Mouse (Mus musculus) embryonic facial prominence, embryonic 11.5 days (tissue): ENCODE data around the gene Ecd. TPM values are rescaled to one million over a fixed set of nuclear protein-coding genes. Genes with fewer than 3 reads are reported as not detected.

Source experiments
- ATAC-seq: fragments of 200-750 bp; cut with Nextera tagmentation; replicated peaks from 2 replicates; pipeline ENCODE4 v1.8.0; 2017; ENCODE audit warnings: low read depth; ENCODE audit not compliant: insufficient number of reproducible peaks, low FRiP score, low TSS enrichment
- DNase-seq: peaks from one replicate; pipeline ENCODE4 v3.0.0-alpha.2; 2015; ENCODE audit warnings: low spot score
- H3K27ac ChIP-seq: fragments of 300-500 bp; sonication (generic); replicated peaks from 2 replicates; pipeline ENCODE4 v1.5.1; 2014; ENCODE audit warnings: mild to moderate bottlenecking, low read depth, low read length, control low read depth
- H3K27me3 ChIP-seq: fragments of 300-500 bp; sonication (generic); 2 replicates; pipeline ENCODE4 v1.6.1; 2014; ENCODE audit warnings: mild to moderate bottlenecking, low read length, moderate library complexity, mixed read lengths; ENCODE audit not compliant: control insufficient read depth, insufficient read depth
- H3K36me3 ChIP-seq: fragments of 300-500 bp; sonication (generic); replicated peaks from 2 replicates; pipeline ENCODE4 v1.6.1; 2014; ENCODE audit warnings: low read depth, mild to moderate bottlenecking, low read length, moderate library complexity, mixed read lengths; ENCODE audit not compliant: control insufficient read depth, insufficient read depth
- H3K4me1 ChIP-seq: fragments of 300-500 bp; sonication (generic); 2 replicates; pipeline ENCODE4 v1.6.1; 2014; ENCODE audit warnings: low read length, mixed read lengths; ENCODE audit not compliant: control insufficient read depth, insufficient read depth
- H3K4me2 ChIP-seq: fragments of 300-500 bp; sonication (generic); 2 replicates; pipeline ENCODE4 v1.6.1; 2014; ENCODE audit warnings: low read depth, mild to moderate bottlenecking, control low read depth, low read length, moderate library complexity
- H3K4me3 ChIP-seq: fragments of 300-500 bp; sonication (generic); 2 replicates; pipeline ENCODE4 v1.5.1; 2014; ENCODE audit warnings: low read depth, low read length, control low read depth
- H3K9ac ChIP-seq: fragments of 300-500 bp; sonication (generic); replicated peaks from 2 replicates; pipeline ENCODE4 v1.6.1; 2014; ENCODE audit warnings: mild to moderate bottlenecking, control low read depth, low read length
- H3K9me3 ChIP-seq: fragments of 300-500 bp; sonication (generic); replicated peaks from 2 replicates; pipeline ENCODE4 v1.6.1; 2016; ENCODE audit warnings: mild to moderate bottlenecking, low read length, inconsistent platforms, mixed read lengths; ENCODE audit not compliant: control insufficient read depth
- WGBS: fragments of 180-500 bp; shearing (Covaris S2); extraction: QIAGEN DNeasy Blood & Tissue Kit; methylation state at CpG from one replicate; pipeline ENCODE4 v1.1.7; 2014; 5-methylcytosine and 5-hydroxymethylcytosine counted together
- polyA plus RNA-seq: library from polyadenylated mRNA; unstranded; fragments of >200 nt; fragmentation: Nextera tagmentation; extraction: Ambion mirVana; gene quantifications from 2 replicates; pipeline ENCODE4 v1.2.1, GENCODE M21; 2014

The Ecd gene
- polyA plus RNA-seq, 1 experiment from 2014 or later = 66.3 TPM

GRCm38 (mm10) chr14:20345885-20346284 is 2.0 kb downstream of the Ecd start:
- Histone ChIP-seq H3K9me3 (no peaks in the 10 kb centered on the region), H3K36me3 (no peaks in the 10 kb centered on the region; the same call in 1 of the 2 replicates), H3K4me1 (no peaks in the 10 kb centered on the region), H3K9ac (no peak overlapping the region), H3K27ac (no peak overlapping the region), H3K4me3 (no peak overlapping the region), H3K4me2 (no peak overlapping the region), H3K27me3 (no peaks in the 10 kb centered on the region)
- ATAC-seq (no peak), DNase-seq (no peak)
- 92% methylated on average over 9 of the region's 9 CpGs for WGBS

- no peaks in the 10 kb centered on the region for H3K27me3 ChIP-seq
- H3K4me2 ChIP-seq = no peak overlapping the region
- DNase-seq (no peak), ATAC-seq (no peak)
- H3K4me1 ChIP-seq = no peaks in the 10 kb centered on the region
- H3K4me3 ChIP-seq = no peak overlapping the region
- peaks cover 7% of the 10 kb centered on the region; the same call in 1 of the 2 replicates for H3K36me3 ChIP-seq
- H3K9ac ChIP-seq = no peak overlapping the region
- WGBS = 79% methylated on average over 7 of the region's 7 CpGs
- H3K27ac ChIP-seq = no peak overlapping the region
- no peaks in the 10 kb centered on the region for H3K9me3 ChIP-seq
These were observed 7.1 kb downstream of the Ecd start for GRCm38 (mm10) chr14:20340866-20341265.

- DNase-seq = peak; percentile 49
- H3K4me3 ChIP-seq = no peak overlapping the region
- H3K36me3 ChIP-seq = peaks cover 7% of the 10 kb centered on the region; the same call in 1 of the 2 replicates
- no peak overlapping the region for H3K9ac ChIP-seq
- H3K4me1 ChIP-seq = no peaks in the 10 kb centered on the region
- H3K4me2 ChIP-seq = no peak overlapping the region
- WGBS = 82% methylated on average over 8 of the region's 8 CpGs
- H3K27ac ChIP-seq = no peak overlapping the region
- no peaks in the 10 kb centered on the region for H3K9me3 ChIP-seq
- H3K27me3 ChIP-seq = no peaks in the 10 kb centered on the region
- ATAC-seq = no peak
These were observed 7.8 kb downstream of the Ecd start for GRCm38 (mm10) chr14:20340149-20340548.

GRCm38 (mm10) chr14:20339415-20339814 is 8.5 kb downstream of the Ecd start:
- no peak overlapping the region for H3K9ac ChIP-seq
- no peaks in the 10 kb centered on the region for H3K27me3 ChIP-seq
- WGBS = 95% methylated on average over 5 of the region's 5 CpGs
- no peak overlapping the region for H3K27ac ChIP-seq
- H3K9me3 ChIP-seq = no peaks in the 10 kb centered on the region
- no peak for DNase-seq
- peaks cover 7% of the 10 kb centered on the region; the same call in 1 of the 2 replicates for H3K36me3 ChIP-seq
- no peak overlapping the region for H3K4me2 ChIP-seq
- ATAC-seq = no peak
- H3K4me1 ChIP-seq = no peaks in the 10 kb centered on the region
- H3K4me3 ChIP-seq = no peak overlapping the region

GRCm38 (mm10) chr14:20331316-20331715 is 16.6 kb downstream of the Ecd start:
- Histone ChIP-seq H3K4me2 (no peak overlapping the region), H3K36me3 (peaks cover 2% of the 10 kb centered on the region; the same call in 1 of the 2 replicates), H3K4me3 (no peak overlapping the region), H3K27ac (no peak overlapping the region), H3K9me3 (no peaks in the 10 kb centered on the region), H3K4me1 (no peaks in the 10 kb centered on the region), H3K27me3 (no peaks in the 10 kb centered on the region), H3K9ac (no peak overlapping the region)
- DNase-seq (no peak), ATAC-seq (no peak)
- WGBS = 93% methylated on average over 4 of the region's 4 CpGs

GRCm38 (mm10) chr14:20328474-20328873 is 19.4 kb downstream of the Ecd start:
- no peak for ATAC-seq
- 72% methylated on average over 9 of the region's 9 CpGs for WGBS

GRCm38 (mm10) chr14:20324196-20324595 is 23.7 kb downstream of the Ecd start:
- H3K4me2 ChIP-seq = no peak overlapping the region
- 94% methylated on average over 9 of the region's 9 CpGs for WGBS
- peaks cover 2% of the 10 kb centered on the region; the same call in 1 of the 2 replicates for H3K36me3 ChIP-seq
- no peak overlapping the region for H3K27ac ChIP-seq
- no peaks in the 10 kb centered on the region for H3K27me3 ChIP-seq
- no peaks in the 10 kb centered on the region for H3K4me1 ChIP-seq
- ATAC-seq = no peak
- H3K4me3 ChIP-seq = no peak overlapping the region
- no peak for DNase-seq
- H3K9me3 ChIP-seq = no peaks in the 10 kb centered on the region
- no peak overlapping the region for H3K9ac ChIP-seq

More at GRCm38 (mm10) chr14:20328474-20328873, 19.4 kb downstream of the Ecd start:
- no peaks in the 10 kb centered on the region for H3K9me3 ChIP-seq
- H3K27ac ChIP-seq = no peak overlapping the region
- no peak overlapping the region for H3K4me2 ChIP-seq
- H3K4me1 ChIP-seq = no peaks in the 10 kb centered on the region
- no peak overlapping the region for H3K4me3 ChIP-seq
- peak; percentile 64 for DNase-seq
- no peak overlapping the region for H3K9ac ChIP-seq
- H3K36me3 ChIP-seq = peaks cover 2% of the 10 kb centered on the region; the same call in 1 of the 2 replicates
- no peaks in the 10 kb centered on the region for H3K27me3 ChIP-seq

GRCm38 (mm10) chr14:20319420-20319819 is 28.5 kb downstream of the Ecd start:
- Histone ChIP-seq H3K9ac (no peak overlapping the region), H3K4me2 (no peak overlapping the region), H3K36me3 (no peaks in the 10 kb centered on the region), H3K4me3 (no peak overlapping the region), H3K27me3 (no peaks in the 10 kb centered on the region), H3K4me1 (no peaks in the 10 kb centered on the region), H3K9me3 (no peaks in the 10 kb centered on the region), H3K27ac (no peak overlapping the region)
- no peak for ATAC-seq
- peak; percentile 59 for DNase-seq
- 84% methylated on average over 3 of the region's 3 CpGs for WGBS
